Mouse (Mus musculus) thymus, postnatal 14 days (tissue): ENCODE data around the gene Eif5a2.
A peak's percentile ranks its signal among the peaks of the same experiment; 100 is the strongest.
"Not testable (repeated sequence)": the region's sequence is repeated elsewhere in the genome, so short reads cannot be mapped to it uniquely, and the experiment has no call there.

Experiments used
- DNase-seq: peaks from one replicate; pipeline ENCODE4 v3.0.0; 2021

Gene Eif5a2

DNA sequence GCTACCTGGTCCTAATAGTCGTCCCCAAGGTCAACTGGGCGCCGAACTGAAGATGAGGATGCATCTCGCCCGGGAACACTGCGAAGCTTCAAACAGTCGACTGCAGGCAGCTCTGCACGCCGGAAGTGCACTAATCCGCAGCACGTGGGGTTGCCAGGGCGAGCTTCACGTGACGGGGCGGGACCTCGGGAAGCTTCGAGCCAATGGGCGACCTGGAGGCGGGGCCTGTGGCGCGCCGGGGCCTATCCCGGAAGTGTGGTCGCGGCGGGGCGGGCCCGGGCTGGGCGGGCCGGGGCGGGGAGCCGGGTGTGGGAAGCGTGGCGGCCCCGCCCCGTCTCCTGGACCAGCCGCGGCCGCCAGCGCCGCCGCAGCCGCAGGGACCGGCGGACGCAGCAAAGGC lies at the start of gene Eif5a2:
Gene Eif5a2 (plus strand): TSS at position 283 of the 400 bp plus-strand sequence.
- DNase-seq: peak; percentile 98

DNA sequence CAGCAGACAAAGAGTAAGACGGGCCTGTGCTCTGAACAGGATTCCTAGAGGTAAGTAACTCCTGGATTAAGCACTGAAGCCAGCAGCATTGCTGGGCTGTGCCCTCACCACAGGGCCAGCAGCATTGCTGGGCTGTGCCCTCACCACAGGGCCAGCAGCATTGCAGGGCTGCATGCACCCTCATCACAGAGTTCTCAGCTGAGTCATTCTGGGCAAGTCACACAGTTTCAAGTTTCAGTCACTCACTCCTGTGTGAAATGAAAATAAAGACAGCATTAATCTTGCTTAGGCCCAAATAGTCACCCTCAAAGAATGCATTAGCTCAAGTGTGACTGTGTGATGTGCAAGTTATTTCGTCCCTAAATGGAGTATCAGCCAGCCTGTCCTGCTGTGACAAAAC lies 46.4 kb upstream of the Eif5a2 start:
- no peak for DNase-seq

DNA sequence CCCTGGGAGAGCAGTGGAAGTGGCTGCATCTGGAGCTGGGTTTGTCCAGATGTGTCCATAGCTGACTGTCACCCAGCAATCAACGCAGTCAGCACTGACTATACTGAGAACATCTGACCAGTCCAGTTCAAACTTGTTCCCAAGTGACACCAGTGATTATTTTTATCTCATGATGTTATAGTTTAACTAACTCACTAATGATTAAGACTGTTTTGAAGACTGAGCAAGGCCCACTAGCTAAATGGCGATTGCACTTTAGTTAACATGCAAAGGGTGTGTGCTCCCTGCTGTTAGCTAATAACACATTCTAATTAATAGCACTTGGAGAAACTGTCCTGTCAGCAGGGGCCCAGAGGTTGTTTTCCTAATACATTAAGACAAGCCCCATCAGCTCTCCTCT lies 44.1 kb upstream of the Eif5a2 start:
- DNase-seq: no peak

DNA sequence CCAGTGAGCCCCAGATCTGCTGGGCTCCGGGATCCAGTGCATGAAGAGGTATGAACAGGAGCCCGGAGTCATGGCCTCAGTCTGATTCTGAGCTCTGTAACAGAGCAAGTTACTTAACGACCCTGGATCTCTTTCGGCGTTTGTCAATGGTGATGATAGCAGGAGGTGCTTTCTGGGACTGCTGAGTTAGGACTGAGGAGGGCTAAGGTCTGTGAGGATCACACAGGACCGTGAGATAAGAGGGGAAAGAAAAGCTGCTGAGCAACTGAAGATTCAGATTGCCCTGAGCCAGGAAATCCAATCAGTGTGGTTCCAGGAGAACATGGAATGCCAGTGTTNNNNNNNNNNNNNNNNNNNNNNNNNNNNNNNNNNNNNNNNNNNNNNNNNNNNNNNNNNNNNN lies 40.7 kb upstream of the Eif5a2 start:
- DNase-seq: no peak

DNA sequence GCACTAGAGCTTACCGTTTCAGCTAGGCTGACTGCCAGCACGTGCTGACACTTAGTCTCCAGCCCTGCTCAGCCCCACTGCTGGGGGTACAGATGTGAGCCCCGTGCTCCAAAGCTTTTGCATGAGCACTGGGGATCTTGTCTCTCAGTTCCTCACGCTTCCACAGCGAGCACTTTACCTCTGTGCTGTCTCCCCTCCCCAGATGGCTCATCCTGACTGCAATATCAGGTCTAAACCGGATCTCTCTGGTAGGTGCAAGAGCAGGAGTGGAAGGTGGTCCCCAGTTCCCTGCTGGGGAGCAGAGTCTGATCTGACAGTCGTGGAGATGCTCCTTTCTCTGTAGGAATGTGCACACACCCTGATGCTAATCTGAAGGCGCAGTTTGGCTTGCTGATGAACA lies 37.8 kb upstream of the Eif5a2 start:
- no peak for DNase-seq

DNA sequence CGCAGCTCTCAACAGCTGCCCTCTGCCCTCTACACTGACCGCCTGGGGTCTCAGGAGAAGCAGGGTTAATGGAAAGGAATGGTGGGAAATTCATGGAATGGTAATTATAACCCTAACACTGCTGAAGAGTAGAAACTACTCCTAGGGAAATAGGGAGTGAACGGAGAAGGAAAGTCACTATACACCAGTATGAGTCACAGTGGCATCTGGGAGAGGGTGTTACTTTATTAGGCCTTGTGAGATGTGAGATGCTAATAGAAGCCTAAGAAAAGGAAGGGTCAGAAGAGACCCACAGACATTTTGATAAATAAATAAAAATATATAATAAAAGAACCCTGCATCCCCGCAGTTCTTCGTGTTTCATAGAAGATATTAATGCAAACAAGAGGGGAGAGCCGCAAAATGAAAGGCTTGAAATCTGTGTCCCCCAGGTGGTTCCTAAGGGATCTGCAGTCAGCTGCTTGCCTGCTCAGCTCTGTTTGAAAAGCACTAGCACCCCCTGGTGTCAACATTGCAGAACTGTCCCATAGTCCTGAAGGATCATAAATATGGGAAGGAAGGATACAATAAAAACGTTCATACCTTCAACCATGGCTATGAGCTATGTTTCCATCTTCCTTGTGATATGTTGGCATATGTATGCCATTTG lies 35.1 kb upstream of the Eif5a2 start:
- peak; percentile 84 for DNase-seq

DNA sequence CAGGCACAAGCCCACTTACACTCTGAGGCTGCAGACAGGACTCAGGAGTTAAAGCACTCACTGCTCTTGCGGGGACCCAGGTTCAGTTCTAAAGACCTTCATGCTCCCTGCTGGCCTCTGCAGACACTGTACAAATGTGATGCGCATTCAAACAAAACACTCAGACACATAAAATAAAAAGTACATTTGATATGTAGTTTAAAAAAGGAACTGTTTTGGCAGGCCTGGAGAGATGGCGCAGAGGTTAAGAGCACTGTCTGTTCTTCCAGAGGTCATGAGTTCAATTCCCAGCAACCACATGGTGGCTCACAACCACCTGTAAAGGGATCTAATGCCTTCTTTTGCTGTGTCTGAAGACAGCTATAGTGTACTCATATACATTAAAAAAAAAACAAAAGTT lies 32.9 kb upstream of the Eif5a2 start:
- DNase-seq: no peak

DNA sequence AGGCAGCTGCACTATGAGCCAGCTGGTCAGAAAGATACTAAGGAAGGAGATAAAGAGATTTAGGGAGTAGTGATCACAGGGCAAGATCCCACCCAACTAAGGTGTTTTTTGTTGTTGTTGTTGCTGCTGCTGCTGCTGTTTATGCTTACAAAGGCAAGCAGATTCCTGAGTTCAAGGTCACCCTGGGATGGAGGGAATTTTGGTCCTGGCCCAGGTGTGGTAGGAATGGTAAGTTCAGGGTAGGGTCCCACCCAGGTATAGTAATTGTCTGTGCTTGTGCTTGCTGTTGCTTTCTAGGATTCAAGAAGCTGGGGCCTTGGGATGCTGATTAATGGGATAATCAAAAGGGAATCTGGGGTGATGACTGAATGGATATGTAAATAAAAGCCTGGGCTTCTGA lies 32.1 kb upstream of the Eif5a2 start:
- DNase-seq: no peak

DNA sequence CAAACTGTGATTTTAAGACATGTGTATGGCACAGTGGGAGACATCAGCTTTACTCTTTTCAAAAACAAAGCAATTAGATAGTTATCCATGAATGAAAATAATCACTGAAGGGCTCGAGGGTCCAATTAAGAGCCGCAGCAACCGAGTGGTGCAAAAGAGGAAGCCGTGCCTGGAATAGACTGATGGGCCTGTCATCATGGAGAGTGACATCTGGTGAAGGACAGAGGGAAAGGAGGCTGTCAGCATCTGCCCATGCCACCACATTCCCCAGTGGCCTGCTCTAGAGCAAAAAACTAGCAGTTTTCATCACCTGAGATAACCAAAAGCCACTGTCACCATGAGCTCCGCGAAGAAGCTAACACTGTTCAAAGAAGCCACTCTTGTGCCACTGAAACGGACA lies 25.6 kb upstream of the Eif5a2 start:
- no peak for DNase-seq

DNA sequence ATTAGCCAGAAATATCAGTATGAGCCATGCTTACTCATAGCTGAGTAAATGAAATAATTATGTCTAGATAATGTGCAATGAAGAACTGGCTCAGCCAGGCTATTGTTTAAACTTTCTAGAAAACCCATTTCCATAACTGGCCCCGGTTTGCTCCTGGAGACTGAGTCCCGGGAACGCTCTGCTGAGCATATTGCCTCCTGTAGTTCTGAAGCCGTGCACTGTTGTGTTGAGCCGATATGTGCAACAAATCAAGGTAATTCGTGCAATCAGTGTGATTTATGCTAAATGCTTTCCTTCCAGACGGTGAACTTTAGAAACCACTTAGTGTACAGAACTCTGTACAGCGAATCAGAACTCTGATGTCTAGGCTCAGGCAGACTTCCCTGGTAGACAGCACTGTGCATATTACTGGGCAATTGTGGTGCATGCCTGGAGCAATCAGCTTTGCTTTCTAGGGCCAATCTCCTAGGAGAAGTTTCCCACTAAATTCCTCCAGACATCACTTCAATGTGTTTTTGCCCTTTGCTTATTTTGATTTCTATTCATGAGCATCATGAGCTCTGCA lies 19.8 kb upstream of the Eif5a2 start:
- DNase-seq: no peak

DNA sequence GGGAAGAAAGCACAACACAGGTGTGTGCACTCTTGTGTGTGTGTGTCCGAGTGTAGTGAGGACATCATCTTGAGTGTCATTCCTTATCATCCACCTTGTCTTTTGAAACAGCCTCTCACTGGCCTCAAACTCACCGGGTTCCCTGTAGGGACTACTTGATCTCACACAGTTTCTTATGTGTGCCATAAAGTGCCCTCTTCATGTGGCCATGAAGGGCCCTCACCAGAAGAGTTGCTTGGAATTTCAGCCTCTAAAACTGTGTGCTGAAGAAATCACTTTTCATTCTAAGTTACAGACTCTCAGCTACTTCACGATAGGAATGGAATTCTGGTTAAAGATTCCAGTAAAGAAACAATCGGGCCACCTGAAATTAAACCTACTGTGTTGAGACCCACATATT lies 14.1 kb upstream of the Eif5a2 start:
- no peak for DNase-seq

DNA sequence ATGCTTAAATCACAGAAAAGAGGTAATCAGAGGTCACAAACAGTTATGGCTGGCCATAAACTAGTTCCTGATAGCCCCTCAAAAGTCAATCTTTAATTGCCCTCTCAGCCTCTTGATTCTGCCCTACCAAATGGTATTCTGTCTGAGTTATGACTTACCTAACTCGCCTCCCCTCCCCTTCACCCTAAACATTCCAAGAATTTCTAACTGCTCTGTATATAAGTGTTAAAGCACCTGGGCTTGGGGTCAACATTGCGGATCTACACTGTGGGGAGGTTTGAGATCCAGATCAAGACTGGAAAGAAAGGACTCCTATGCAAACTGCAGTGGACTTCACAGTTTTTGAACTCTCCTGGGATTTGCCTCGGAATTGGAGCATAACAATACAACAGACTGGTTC lies 12.9 kb upstream of the Eif5a2 start:
- no peak for DNase-seq

DNA sequence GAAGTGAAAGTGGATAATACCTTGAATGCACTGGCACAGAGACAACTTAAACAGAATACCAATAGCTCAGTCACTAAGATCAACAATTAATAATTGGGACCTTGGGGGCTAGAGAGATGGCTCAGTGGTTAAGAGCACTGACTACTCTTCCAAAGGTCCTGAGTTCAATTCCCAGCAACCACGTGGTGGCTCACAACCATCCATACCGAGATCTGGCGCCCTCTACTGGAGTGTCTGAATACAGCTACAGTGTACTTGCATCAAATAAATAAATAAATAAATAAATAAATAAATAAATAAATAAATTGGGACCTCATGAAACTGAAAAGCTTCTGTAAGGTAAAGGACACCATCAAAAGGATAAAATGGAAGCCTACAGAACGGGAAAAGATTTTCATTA lies 8.2 kb upstream of the Eif5a2 start:
- DNase-seq: not testable (repeated sequence)

DNA sequence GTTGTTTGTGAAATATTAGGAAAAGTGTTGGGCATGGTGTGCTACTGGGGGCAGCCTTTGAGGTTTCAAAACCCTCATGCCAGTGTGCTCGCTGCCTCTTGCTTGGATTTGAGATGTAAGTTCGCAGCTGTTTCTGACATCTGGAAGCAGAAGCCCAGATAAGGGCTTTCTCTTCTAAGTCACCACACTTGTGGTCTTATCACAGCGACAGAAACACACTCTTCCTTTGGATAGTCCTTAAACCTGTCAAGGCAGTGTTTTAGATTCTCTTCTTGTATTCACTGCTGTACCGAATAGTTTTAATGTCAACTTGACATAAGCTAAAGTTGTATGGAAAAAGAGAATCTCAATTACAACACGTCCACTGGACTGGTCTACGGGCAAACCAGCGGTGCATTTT lies 5.7 kb upstream of the Eif5a2 start:
- no peak for DNase-seq

DNA sequence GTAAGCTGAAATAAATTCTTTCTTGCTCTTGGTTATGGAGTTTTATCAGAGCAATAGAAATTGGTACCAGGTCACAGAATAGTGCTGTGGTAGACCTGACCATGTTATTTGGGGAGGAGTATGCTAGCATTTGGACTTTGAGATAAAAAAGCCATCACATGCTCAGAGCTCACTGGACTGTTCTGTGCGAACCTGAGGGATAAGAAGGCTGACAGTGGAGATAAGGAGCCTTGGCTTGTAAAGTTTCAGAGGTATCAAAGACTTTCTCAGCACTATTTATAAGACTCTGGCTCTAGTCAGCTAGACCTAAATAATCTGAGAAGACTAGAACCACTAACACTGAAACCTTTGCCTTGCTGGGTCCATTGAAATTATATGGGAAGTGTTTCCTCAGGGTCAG lies 5.1 kb upstream of the Eif5a2 start:
- DNase-seq: no peak

DNA sequence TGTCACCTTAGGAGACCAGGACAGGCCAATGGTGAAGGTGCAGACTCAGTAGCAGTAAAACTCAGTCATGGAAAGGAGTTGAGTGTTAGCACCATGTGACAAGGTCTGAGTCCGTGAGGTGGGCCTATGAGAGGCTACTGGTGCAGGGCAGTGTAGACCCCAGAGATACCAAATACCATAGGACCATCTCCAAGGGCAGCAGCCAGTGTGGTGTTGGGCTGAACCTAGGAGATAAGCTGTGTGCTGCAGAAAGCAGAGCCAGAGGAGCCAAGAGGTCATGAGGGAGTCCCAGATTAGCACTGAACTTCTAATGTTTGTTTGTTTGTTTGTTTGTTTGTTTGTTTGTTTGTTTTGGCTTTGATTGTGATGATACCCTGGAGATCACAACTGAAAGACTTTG lies 4.6 kb upstream of the Eif5a2 start:
- no peak for DNase-seq

DNA sequence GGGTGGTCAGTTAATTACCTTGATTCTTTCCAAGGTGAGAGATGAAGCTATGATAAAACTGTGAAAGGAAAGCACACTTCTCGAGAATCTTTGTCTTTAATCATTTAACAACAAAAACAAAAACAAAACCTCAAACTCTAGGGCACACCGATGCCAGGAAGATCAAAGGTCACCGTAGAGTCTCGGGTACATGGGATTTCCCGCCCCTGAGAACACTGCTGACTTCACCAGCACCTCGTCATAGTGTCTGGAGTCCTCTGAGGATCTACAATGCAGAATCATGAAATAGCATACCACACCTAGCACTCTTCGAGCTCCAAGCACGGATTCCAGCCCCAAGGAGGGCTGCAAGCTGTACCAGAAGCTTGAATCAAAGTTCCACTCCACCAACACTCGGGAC lies 565 bp upstream of the Eif5a2 start:
- no peak for DNase-seq

DNA sequence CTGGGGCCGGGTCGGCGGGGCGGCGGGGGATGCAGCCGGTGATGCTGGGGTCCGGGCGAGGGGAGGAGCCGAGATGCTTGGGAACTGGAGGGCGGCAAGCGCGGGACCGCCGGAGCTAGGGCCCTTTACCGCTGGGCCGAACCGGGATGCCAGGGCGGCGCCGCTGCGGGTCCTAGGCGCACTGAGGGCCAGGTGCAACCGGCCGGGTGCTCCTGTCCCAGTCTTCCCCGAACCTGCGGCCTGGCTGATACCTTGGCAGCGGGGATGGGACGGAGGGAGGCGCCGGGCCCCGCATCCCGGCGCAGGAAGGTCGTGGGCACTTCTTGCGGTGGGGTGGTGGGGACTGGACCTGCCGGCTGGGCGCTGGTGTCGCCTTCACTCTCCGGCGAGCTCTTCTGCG lies 346 bp downstream of the Eif5a2 start:
- DNase-seq: no peak

DNA sequence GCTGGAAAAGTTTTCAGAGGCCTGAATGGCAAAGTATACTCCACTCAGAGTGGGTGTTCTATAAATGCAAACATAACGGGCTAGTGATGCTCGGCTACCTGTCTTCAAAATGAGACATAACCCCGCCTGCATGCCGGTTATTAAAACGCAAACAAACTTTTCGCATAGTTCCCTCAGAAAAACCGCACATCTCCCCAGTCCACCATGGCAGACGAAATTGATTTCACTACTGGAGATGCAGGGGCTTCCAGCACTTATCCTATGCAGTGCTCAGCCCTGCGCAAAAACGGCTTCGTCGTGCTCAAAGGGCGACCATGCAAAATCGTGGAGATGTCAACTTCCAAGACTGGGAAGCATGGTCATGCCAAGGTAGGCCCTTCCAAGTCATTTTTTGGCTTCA lies 772 bp downstream of the Eif5a2 start:
- DNase-seq: no peak

DNA sequence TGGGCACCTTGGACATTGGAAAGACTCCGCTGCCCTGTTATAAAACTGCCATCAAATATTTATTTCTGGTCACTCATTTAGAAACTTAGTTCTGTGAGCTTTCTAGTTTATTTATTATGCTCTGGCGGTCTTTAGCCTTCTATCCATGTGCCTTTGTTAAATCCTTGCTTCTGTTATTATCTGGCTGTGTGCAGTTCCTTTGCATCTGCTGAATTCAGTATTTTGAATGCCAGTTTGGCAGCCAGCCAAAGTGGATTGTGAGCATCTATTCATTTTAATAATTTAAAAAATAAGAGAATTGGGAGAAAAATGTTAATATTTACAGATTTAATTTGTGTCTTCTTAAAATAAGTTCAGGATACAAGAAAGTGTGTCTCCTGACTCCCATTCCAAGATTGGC lies 3.1 kb downstream of the Eif5a2 start:
- no peak for DNase-seq

DNA sequence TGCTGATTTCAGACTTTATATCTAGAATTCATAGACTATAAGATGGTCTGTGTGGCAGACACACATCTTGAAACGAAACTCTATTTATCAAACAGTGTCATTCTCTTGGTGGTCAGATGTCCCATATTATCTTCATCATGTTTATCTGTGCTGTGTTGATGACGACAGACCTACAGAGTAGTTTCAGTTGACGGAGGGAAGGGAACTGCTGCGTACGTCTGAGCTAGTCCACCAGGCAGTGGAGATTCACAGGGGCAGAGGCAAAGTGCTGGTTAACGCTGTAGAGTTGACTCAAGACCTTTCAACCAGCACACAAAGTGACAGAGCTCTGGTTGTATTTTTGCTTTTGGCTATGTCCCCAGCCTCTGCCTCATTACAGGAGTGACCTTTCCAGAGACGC lies 13.8 kb downstream of the Eif5a2 start:
- DNase-seq: no peak

DNA sequence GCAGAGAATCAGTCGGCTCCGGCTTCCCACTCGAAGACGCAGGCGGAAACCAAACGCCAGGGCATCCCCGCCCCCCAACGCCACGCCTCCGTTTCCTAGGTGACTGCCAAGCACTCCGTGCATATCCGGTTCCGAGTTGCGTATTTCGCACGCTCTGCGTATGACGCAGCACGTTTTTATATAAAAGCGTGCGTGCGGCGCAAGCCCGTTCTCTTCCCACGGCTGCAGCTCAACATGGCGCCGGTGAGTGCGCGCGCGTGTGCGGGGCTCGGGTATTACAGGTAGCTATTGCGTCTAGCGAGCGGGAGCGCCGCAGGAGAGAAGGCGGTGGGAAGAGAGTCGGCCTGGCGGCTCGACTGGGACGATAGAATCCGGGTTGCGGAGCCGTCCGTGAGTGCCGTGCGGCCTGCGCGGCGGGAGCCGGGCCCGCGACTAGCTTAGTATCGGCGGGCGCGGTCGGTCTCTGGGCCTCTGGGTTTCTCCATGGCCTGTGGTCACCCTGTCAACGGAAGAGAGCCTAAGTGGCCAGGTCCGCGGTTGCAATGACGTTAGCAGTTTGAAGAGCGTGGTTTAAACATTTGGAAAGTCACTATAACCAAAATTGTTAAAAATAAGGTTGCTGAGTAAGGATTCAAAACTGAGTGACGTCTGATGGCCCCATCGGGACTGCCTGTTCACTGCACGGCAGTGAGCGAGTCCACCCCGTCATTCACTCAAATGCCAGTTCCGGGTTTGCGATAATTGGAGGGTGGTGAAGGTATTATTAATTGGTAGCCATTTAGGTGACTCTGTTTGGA lies 24.4 kb downstream of the Eif5a2 start, which contains the start of gene Rpl22l1:
Gene Rpl22l1 (plus strand): TSS at position 136 of the 797 bp plus-strand sequence.
- peak; percentile 100 for DNase-seq

DNA sequence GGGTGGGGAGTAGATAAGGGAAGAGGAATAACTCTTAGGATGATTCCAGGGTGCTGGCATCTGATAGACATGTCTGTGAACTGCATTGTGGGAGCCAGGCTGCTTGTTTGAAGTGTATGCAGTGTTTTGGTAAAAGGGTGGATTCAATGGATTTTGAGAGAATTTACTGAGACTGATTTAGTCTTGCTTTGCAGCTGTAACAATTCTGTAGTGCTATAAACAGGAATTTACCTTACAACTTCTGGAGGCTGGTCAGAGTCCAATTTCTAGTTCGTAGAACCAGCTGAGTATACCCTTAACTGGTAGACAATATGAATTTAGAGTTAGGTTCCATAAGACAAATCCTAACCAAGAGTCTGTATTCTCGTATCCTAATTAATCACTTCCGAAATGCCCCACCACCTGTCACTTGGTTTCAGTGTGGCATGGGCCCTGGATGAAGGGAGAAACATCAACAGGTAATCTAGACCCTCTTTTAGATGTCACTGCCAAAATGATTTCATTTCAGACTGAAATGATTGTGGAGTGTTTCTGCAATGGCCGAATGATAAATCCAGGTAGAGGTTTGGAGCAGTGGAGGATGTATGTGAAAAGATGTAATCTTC lies 27.1 kb downstream of the Eif5a2 start:
- DNase-seq: no peak

DNA sequence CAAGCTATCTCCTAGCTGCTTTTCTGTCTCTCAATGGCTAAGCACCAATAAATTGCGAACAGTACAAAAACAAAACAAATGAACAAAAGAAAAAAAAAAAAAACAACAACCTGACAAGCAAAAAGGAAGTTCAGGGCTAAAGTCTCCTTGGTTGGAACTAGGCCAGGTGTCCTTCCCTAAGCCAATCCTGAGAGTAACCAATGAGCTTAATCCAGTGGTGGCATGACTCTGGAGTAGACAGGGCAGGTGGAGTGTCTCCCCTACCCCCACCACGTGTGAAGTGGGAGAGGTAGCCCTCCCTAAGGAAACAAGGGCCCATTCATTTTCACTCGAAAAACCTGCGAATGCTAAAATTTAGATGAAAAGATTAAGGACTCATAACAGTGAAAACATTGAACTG lies 30.4 kb downstream of the Eif5a2 start:
- no peak for DNase-seq
